Mouse (Mus musculus): ENCODE data around the gene Olfr1112.
"Not testable (repeated sequence)": the region's sequence is repeated elsewhere in the genome, so short reads cannot be mapped to it uniquely, and the experiment has no call there.

The Olfr1112 gene

DNA sequence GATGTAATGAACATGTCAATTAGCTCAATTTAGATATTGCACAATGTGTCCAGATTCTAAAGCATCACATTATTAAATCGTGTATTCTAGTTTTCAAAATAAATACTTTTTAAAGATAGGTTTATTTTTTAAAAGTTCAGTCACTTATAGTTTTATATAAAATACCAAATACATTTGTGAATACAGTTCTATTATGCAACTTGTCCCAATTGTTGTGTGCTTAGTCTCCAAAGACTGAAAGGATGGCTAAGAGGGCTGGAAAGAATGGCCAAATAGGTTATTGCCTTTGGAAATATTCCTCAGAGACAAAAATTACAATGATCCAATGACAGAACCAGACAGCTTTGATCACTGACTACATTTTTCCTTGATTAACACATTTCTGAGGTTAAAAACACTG lies at the start of gene Olfr1112:
Gene Olfr1112 (plus strand): TSS at position 301 of the 400 bp plus-strand sequence.
- no peak for DNase-seq (ENCODE audit: low spot score)

DNA sequence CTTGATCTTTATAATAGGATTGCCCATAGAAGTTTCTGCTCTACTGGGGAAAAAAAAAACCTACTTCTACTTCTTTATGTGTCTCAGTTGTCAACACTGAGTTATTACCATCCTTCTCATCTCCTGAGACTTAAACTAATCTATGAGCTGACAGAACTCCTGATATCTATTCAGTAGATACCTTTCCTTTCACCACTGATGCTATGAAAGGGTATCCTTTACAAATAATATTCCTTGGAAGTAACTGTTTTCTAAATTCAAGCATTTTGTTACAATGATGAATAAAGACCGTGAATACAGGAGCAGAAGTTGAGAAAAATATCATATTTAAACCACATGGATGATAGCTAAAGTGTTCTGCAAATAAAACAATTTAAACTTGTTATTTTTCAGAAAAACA lies 47.4 kb upstream of the Olfr1112 start, which contains the start of gene Olfr1110:
Gene Olfr1110 (minus strand): TSS at position 101 of the 400 bp plus-strand sequence.
- no peak for DNase-seq (ENCODE audit: low spot score)

DNA sequence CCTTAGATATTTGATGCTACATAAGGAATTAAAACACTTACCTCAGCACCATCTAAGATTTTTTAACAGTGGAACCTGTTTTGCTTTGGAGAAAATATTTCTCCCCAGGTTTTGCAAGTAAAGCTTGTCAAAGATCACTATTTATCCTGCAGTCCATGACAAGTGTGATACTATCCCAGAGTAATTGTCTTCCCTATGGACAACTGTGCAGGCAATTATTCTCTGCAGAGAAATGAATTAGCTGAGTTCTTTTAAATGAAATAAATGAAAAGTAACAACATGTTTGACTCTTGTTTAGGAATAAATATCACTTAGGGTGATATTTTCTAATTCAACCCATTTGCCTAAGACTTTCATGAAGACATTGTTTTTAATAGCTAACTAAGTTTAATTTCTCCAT lies 35.1 kb upstream of the Olfr1112 start, which contains the start of gene Olfr1111:
Gene Olfr1111 (minus strand): TSS at position 101 of the 400 bp plus-strand sequence.
- no peak for DNase-seq (ENCODE audit: low spot score)

DNA sequence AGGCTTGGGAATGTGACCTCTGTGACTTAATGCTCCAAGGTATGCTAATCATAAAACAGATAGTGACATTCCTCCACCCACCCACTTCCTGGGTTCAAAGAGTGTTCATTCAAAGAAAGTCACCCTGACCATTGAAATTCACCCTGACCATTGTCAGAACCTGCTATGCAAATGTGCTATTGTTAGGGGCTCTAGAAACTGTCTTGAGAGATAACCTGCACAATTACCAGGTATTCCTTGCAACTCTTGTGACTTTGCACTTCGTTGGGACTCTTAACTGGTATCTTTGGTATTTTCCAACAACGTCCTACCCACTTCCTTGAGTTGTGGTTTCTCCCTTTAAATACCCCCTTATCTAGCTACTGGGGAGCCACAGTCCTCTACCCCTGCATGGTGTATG lies 19.9 kb upstream of the Olfr1112 start:
- DNase-seq (ENCODE audit: low spot score), result not testable (repeated sequence)

DNA sequence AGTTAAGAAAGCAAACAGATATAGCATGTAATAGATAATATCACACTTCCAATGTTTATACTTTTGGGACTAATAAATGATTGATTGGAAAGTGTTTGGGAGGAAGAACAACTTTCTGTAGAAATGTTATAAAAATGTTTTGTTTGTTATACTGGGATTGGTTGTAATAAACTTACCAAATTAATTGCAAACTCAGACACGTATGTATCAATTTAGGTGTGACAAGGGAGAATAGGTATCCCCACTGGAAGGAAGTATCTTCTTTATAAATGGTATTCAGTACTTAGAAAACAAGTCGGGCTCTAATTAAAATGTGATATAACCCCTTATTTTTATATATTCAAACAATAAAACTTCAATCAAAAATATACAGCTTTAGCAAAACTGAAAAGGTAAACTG lies 21.1 kb downstream of the Olfr1112 start, which contains the start of gene Olfr1113:
Gene Olfr1113 (plus strand): TSS at position 301 of the 400 bp plus-strand sequence.
- DNase-seq (ENCODE audit: low spot score), result no peak

Measured in ovary, postnatal 14 days (tissue).